Mouse (Mus musculus): ENCODE data around the gene Sla2. TPM values are rescaled to one million over a fixed set of nuclear protein-coding genes. Genes with fewer than 3 reads are reported as not detected.
"Not testable (repeated sequence)": the region's sequence is repeated elsewhere in the genome, so short reads cannot be mapped to it uniquely, and the experiment has no call there.

Sla2 gene
- under 1 TPM; 0.30 to 0.42 TPM for total RNA-seq (2021)
- long read RNA-seq, partial matches to known transcripts, result 0 of 2 reads
- long read RNA-seq, other reads (novel, unspliced or antisense), result 1 of 2 reads

GRCm38 (mm10) chr2:156887017-156887416, at the start of gene Sla2:
Sla2 (minus strand) TSS chr2:156887192.
- no peak for DNase-seq (ENCODE audit: low spot score in 2 of 2)

- DNase-seq (ENCODE audit: low spot score in 2 of 2), result no peak
These were observed 48.0 kb upstream of the Sla2 start for GRCm38 (mm10) chr2:156935005-156935404.

GRCm38 (mm10) chr2:156933426-156933825, 46.4 kb upstream of the Sla2 start:
- no peak for DNase-seq (ENCODE audit: low spot score in 2 of 2)

GRCm38 (mm10) chr2:156931421-156931820, 44.4 kb upstream of the Sla2 start:
- no peak for DNase-seq (ENCODE audit: low spot score in 2 of 2)

GRCm38 (mm10) chr2:156930549-156930948, 43.6 kb upstream of the Sla2 start:
- no peak for DNase-seq (ENCODE audit: low spot score in 2 of 2)

- no peak for DNase-seq (ENCODE audit: low spot score in 2 of 2)
These were observed 42.6 kb upstream of the Sla2 start for GRCm38 (mm10) chr2:156929519-156930120.

GRCm38 (mm10) chr2:156928606-156929005, 41.6 kb upstream of the Sla2 start:
- DNase-seq (ENCODE audit: low spot score in 2 of 2), result no peak

GRCm38 (mm10) chr2:156927663-156928062, 40.7 kb upstream of the Sla2 start:
- peak in 1 of 2 experiments; percentile 50 for DNase-seq (ENCODE audit: low spot score in 2 of 2)

- not testable (repeated sequence) for DNase-seq (ENCODE audit: low spot score in 2 of 2)
These were observed 38.6 kb upstream of the Sla2 start for GRCm38 (mm10) chr2:156925611-156926010.

- DNase-seq (ENCODE audit: low spot score in 2 of 2), result not testable (repeated sequence)
These were observed 38.1 kb upstream of the Sla2 start for GRCm38 (mm10) chr2:156925075-156925474.

- DNase-seq (ENCODE audit: low spot score in 2 of 2), result no peak
These were observed 37.4 kb upstream of the Sla2 start for GRCm38 (mm10) chr2:156924210-156924898.

- DNase-seq (ENCODE audit: low spot score in 2 of 2), result no peak
These were observed 36.1 kb upstream of the Sla2 start for GRCm38 (mm10) chr2:156923057-156923456.

- DNase-seq (ENCODE audit: low spot score in 2 of 2), result no peak
These were observed 32.8 kb upstream of the Sla2 start for GRCm38 (mm10) chr2:156919796-156920195.

GRCm38 (mm10) chr2:156919191-156919590, 32.2 kb upstream of the Sla2 start:
- not testable (repeated sequence) for DNase-seq (ENCODE audit: low spot score in 2 of 2)

GRCm38 (mm10) chr2:156918562-156918961, 31.6 kb upstream of the Sla2 start:
- no peak for DNase-seq (ENCODE audit: low spot score in 2 of 2)

GRCm38 (mm10) chr2:156916419-156917125, 29.6 kb upstream of the Sla2 start:
- no peak for DNase-seq (ENCODE audit: low spot score in 2 of 2)

- no peak for DNase-seq (ENCODE audit: low spot score in 2 of 2)
These were observed 28.6 kb upstream of the Sla2 start for GRCm38 (mm10) chr2:156915559-156915958.

- DNase-seq (ENCODE audit: low spot score in 2 of 2), result no peak
These were observed 26.2 kb upstream of the Sla2 start for GRCm38 (mm10) chr2:156913191-156913590.

- DNase-seq (ENCODE audit: low spot score in 2 of 2), result not testable (repeated sequence)
These were observed 18.9 kb upstream of the Sla2 start for GRCm38 (mm10) chr2:156905931-156906330.

GRCm38 (mm10) chr2:156904976-156905717, 18.2 kb upstream of the Sla2 start:
- peak; percentile 56 to 87 for DNase-seq (ENCODE audit: low spot score in 2 of 2)

GRCm38 (mm10) chr2:156903367-156903766, 16.4 kb upstream of the Sla2 start:
- no peak for DNase-seq (ENCODE audit: low spot score in 2 of 2)

All from layer of hippocampus, adult 18-20 months (tissue).